Mouse (Mus musculus): ENCODE data around the gene Cnbp. TPM values are rescaled to one million over a fixed set of nuclear protein-coding genes. Genes with fewer than 3 reads are reported as not detected.

Gene Cnbp
- total RNA-seq, 2 experiments from 2014 or later: 219 to 224 TPM

DNA sequence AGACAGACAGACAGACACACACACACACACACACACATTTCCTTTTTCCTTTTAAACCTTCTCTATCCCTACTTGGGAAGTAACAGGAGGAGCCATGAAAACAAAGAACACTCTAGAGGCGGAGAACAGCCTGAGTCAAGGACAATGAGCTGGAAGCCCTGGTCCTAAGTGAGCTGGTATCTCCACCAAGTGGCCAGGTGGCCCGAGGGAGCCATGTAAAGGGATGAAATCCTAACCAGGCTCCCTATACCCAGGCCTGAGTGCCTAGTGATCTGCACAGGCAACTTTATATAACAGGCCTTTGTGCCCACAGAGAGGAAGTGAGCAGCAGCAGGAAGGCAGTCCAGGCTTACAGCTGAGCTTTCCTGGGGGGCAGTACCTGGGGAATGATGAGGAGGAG lies 44.0 kb downstream of the Cnbp start:
- intact Hi-C loops (cut with DNase I): no loop called here
- DNase-seq: no peak

DNA sequence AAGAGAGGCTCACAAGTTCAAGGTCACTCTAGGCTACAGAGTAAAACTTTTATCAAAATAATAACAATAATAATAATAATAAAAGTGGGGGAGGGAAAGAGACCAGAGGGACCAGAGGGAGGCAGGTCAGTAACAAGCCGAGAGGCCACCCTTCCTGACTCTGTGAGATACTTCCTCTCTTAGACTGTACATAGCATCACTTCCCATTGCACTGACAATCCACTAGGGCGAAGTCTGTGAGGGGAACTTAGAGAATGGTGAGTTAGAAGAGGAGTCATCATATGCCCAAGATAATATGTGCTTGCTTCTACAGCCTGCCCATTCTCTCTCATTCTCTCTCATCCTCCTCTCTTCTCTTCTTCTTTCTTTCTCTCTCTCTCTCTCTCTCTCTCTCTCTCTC lies 44.9 kb downstream of the Cnbp start:
- intact Hi-C loops (cut with DNase I): no loop called here
- DNase-seq: no peak

DNA sequence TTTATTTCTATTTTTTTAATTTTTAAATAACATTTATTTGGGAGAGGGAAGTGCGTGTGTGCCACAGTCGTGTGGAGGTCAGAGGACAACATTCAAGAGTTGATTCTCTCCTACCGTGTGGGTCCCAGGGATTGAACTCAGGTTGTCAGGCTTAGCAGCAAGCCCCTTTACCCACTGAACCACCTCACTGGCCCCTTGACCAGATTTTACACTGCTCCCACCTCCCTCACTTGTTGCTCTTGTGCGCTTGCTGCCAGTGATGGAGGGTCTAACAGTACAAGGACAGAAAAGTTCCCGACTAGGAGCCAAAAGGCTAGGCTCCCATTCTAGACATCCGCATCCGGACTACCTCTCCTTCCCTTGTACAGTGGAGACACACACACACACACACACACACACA lies 45.5 kb downstream of the Cnbp start:
- intact Hi-C loops (cut with DNase I): no loop called here
- no peak for DNase-seq

DNA sequence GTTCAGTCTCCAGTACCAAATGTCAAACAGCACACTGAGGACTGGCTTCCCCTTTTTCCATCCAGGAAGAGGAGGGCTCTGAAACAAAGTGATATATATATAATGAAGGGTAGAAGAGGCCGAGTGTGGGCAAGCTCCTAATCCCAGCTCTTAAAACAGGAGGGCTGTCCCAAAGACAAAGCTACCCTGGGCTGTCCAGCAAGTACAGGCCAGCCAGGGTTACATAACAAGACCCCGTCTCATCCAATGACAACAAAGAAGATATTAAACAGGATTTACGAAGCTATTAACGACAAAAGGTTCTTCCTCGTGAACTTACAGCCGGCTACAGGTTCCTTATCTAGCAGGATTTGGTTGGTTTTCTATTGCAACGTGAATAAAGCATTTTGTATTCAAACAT lies 46.0 kb downstream of the Cnbp start:
- DNase-seq: no peak
- intact Hi-C loops (cut with DNase I): no loop called here

DNA sequence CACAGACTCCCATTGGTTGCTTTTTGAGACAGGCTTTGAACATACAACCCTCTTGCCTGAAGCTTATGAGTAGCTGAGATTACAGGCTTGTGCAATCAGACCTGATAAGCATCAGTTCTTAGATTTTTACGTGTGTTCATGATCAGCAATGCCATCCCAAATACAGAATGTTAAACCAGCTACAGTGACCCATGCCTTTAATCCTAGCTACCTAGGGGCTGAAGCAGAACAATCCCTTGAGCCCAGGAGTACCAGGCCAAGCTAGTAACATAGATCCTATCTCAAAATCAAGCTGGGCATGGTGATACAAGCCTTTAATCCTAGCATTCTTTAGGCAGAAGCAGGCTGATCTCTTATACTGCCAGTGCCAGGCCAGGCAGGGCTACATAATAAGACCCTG lies 46.9 kb downstream of the Cnbp start:
- no peak for DNase-seq
- intact Hi-C loops (cut with DNase I): no loop called here

DNA sequence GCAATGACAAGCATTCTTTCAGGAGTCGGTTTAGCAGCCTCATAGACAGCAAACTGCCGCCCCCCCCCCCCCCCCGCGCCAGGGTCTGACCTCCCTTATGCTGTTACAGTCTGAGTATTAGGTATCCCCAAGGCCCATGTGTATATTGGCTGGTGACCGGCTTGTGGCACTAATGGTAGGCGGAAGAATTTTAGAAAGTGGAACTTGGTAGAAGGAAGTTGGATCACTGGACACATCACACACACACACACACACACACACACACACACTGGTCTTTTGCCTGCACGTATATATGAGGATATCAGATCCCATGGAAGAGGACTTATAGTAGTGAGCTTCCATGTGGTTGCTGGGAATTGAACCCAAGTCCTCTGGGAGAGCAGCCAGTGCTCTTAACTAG lies 48.4 kb downstream of the Cnbp start:
- DNase-seq: no peak
- intact Hi-C loops (cut with DNase I): no loop called here

DNA sequence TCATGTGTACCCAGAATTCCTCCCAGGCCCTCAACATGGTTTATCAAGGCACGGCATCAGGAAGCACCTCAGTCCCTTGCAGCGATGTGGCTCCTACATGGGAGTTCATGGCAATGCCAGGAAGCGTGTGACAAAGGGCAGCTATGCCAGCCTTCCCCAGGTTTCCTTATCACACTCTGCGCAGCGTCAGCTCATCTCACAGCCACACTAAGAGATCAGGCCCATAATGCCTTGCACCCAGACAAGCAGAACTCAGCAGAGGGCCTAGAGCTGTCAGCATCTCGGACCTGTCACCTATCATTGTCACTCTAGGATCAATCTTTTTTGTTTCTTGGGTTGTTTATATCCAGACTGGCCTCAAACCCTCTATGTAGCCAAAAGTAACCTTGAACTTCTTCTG lies 51.3 kb downstream of the Cnbp start:
- no peak for DNase-seq
- intact Hi-C loops (cut with DNase I): no loop called here

DNA sequence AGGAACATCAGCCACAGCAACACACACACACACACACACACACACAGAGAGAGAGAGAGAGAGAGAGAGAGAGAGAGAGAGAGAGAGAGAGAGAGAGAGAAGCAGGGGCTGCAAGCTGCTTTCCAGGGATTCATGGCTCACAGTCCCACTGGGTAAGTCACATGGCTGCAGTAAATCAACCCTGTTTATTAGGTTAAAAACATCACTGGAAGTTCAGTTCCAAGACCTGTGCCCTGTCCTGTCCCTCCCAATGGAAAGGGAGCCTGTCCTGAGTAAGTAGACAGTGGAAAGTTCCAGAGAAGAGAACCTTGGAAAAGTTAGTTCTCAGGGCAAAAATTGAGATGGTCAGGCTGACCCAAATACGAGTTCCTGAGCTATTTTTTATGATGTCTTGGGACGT lies 53.6 kb downstream of the Cnbp start:
- intact Hi-C loops (cut with DNase I): no loop called here
- DNase-seq: no peak

DNA sequence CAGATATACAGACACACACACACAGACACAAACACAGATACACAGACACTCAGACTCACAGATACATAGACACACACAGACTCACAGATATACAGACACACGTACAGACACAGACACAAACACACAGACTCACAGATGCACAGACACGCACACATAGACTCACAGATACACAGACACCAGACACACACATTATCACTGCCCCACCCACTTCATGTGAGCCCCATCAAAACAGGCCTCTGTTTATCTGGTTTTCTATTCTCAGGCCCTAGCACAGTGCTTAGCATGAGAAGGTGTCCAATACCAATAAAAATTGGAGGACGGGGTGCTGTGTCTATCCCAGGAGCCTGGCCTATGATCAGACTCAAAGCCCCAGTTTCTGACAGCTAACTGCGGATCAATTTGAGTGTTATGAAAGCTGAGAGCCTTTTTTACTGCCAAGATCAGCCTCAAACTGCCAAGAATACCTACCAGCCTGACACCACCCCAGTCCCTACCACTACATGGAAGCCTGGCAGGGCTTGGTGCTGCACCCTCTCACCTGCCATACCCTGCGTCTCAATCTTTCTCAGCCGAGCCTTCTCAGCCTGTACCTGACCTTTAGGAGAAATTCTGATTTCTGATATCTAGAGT lies 54.5 kb downstream of the Cnbp start:
- intact Hi-C loops (cut with DNase I): no loop called here
- no peak for DNase-seq

DNA sequence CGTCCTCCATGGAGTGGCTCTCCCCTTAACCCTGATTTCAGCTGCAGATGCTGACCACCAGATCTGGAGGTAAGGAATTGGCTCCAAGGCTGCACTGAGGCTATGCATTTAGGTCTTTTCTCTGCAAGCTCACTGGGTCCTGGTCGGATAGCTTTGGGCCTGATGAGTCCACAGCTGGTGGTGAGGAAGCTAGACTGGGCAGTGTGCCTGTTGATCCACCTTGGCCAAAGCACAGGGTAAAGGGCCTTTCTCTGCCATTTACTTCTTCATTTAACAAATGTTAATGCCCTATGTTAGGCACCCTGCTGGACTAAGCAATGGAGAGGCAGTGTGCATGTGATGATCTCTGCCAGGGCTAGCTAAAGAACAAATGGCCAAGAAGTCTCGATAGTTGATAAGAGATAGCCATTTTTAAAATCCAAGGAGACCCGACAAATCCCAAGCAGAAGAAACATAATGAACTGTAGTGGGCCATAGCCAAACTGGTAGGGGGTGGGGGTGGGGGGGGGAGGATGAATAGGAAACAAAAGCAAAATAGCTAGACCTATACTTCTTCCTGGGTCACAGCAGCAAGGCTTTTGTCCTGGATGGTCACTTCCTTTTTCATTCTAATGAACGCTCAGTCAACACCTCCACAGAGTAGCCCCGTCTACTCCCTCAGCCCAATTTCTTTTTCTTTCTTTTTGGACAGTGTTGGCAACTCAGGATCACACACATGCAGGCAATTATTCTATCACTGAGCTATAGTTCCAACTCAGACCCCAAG lies 55.3 kb downstream of the Cnbp start:
- DNase-seq: no peak
- intact Hi-C loops (cut with DNase I): no loop called here

DNA sequence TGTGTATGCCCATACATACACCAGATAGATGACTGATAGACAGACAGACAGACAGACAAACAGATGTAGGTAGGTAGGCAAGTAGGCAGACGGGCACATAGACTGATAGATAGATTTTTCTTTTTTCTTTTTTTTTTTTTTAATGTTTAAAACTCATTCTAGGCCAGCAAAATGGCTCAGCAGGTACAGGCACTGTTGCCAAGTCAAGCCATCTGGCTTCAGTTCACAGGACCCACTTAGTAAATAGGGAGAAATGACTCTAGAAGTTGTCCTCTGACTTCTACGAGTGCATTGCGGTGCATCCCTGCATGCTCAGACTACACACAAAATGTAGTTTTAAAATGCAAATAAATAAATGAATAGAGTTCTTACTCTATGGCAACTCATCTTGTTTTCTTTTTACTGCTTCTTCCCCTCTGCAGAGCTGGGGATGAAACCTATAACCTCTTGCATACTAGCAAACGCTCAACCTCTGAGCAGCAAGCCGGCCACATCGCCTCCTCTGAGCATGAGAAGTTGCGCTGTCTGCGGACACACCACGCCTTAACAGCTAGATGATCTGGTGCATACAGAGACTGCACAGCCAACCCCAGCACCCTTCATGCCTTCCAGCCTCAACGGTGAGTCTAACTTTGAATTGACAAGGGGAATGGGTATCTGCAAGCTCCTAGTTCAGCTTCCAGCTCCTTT lies 56.9 kb downstream of the Cnbp start:
- intact Hi-C loops (cut with DNase I): no loop called here

More for the DNA sequence above, 56.9 kb downstream of the Cnbp start:
- peak; percentile 44 for DNase-seq

Other genes with a start within 250 kb of the Cnbp start
- gene Aplf, start 178.9 kb downstream of the Cnbp start, total RNA-seq (2021): 10 to 100 TPM; 11.6 to 12.4 TPM
- 1 to 10 TPM; 3.4 to 6.2 TPM for gene Efcc1, start 120.2 kb downstream of the Cnbp start, total RNA-seq (2021)
- gene Gp9, start 73.0 kb downstream of the Cnbp start, total RNA-seq (2021): not detected
- 10 to 100 TPM; 15.2 to 21.8 TPM for gene Rab43, start 38.9 kb downstream of the Cnbp start, total RNA-seq (2021)
- gene Gm45140, start 15.3 kb downstream of the Cnbp start, total RNA-seq (2021): 1 to 10 TPM; 3.7 to 4.0 TPM
- gene Isy1, start 12.3 kb downstream of the Cnbp start, total RNA-seq (2021): 10 to 100 TPM; 29.1 to 30.1 TPM
- gene Copg1, start 36.7 kb upstream of the Cnbp start, total RNA-seq (2021): 100 to 1,000 TPM; 158 to 172 TPM
- 10 to 100 TPM; 37.3 to 39.7 TPM for gene Hmces, start 62.8 kb upstream of the Cnbp start, total RNA-seq (2021)
- gene H1fx, start 130.5 kb upstream of the Cnbp start, total RNA-seq (2021): 10 to 100 TPM; 81.6 to 87.7 TPM
- 100 to 1,000 TPM; 278 to 279 TPM for gene Rab7, start 194.2 kb upstream of the Cnbp start, total RNA-seq (2021)
- gene Rpn1, start 233.4 kb upstream of the Cnbp start, total RNA-seq (2021): 100 to 1,000 TPM; 186 to 197 TPM

Measured in left cerebral cortex, postnatal 4 days (tissue).